Mouse (Mus musculus) E14TG2a.4 (cell line): ENCODE results near the gene Akr1e1.

Experiments
- CTCF ChIP-seq: conservative IDR thresholded peaks from 2 replicates; pipeline ENCODE4 v1.5.1; 2014; ENCODE audit warnings: low read length
- NANOG ChIP-seq: IDR thresholded peaks from 2 replicates; pipeline ENCODE4 v1.6.1; 2014; ENCODE audit warnings: borderline replicate concordance, low read length, mixed read lengths
- POU5F1 ChIP-seq: IDR thresholded peaks from 2 replicates; pipeline ENCODE4 v1.6.1; 2014; ENCODE audit warnings: low read length, borderline replicate concordance

DNA sequence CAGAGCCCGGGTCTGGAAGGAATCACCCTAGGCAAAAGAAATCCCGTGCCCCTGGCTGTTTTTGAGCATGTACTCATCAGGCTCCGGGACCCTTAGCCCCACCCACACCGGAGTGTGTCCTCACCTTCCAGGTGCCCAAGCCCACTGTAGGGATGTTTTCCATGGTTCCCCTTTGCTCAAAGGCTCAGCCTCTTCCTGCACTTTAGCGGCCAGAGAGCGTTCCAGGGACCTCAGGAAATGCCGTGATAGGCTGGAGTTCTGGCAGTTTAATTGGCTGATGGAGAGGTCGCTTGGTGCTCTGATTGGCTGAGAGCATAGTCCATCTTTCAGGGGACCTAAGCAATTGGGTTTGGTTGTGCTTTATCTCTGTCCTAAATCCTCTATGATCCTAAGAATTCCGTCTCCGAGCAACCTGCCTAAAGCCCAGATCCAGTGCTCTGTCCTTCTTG lies at the start of gene Akr1e1:
- TF ChIP-seq CTCF = no peak
- TF ChIP-seq NANOG = no peak
- no peak for TF ChIP-seq POU5F1
